Mouse (Mus musculus) splenic B cell, adult 2 months (primary cell): ENCODE measurements at regions not wholly inside any gene's neighbourhood (a gene's known extent, or its start where the extent isn't known, plus 50 kb on each side); places are given as distances from the start of the nearest gene placed in this dataset.
A peak's percentile ranks its signal among the peaks of the same experiment; 100 is the strongest.

ENCODE experiments used
- DNase-seq: peaks from one replicate; pipeline ENCODE4 v3.0.0-alpha.2; 2011; ENCODE audit warnings: low read depth, low spot score
- H3K27me3 ChIP-seq: 2 replicates; pipeline ENCODE4 v1.6.1; 2012; ENCODE audit warnings: mild to moderate bottlenecking, low read length, moderate library complexity, mixed read lengths; ENCODE audit not compliant: control insufficient read depth, poor library complexity, insufficient read depth, severe bottlenecking
- H3K36me3 ChIP-seq: 2 replicates; pipeline ENCODE4 v1.6.1; 2012; ENCODE audit warnings: mild to moderate bottlenecking, low read length, moderate library complexity, mixed read lengths; ENCODE audit not compliant: control insufficient read depth, poor library complexity, insufficient read depth, severe bottlenecking

DNA sequence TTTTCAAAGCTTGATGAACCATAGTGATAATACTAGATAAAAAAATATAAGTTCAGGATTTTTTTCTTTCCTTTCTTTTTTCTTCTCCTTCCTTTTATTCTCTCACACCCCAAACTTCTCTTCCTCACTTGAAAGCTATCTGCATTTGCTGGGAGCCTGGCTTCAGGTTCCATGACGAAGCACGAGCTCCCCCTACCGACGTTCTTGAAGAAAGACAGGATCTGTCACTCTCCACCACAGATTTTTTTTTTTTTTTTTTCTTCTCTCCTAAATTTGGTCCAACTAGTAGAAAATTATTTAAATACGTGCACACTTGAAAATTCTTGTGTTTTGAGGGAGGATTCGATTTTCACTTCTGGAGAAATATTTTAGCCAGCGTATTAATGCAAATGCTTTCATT, 1377.8 kb upstream of the Gm7489 start:
- H3K27me3 ChIP-seq: no peaks in the 10 kb centered on the region
- peak; percentile 66 for DNase-seq
- no peaks in the 10 kb centered on the region for H3K36me3 ChIP-seq

DNA sequence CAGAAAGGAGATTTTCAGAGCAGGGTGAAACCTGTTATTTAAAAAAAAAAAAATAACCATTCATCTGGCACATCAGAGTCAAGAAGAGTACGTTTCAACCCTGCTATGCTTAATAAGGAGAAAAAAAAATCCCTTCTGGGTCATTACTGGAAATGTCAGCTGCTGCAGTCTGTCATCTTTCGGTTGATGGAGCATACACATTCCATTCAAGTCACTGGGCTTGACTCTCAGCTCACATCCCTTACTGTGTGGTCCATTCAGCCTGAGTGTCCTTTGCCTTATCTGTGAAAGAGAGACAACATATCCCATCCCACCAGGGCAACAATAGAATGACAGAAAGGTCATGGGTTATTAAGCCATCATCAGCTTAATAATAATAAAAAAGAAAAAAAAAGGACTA, 1376.1 kb upstream of the Gm7489 start:
- H3K36me3 ChIP-seq: no peaks in the 10 kb centered on the region
- no peak for DNase-seq
- H3K27me3 ChIP-seq: no peaks in the 10 kb centered on the region

DNA sequence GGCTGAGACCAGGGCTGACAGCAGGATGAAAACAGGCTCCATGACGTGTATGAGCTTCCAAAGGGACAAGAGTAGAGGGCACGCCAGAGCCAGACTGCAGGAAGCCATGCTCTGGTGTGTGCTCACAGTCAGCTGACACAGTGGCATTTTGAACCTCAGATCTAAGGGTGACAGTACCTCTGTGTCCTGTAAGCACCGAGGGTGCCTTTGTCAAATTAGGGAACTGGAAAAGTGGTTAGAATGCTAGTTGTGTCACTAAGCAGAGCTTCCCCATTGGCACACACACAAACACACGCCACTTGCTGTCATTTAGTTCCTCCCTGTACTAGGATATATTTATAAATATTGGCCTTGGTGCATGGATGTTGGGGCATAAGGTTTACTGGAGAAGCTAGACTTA, 1374.6 kb upstream of the Gm7489 start:
- peak; percentile 8 for DNase-seq
- no peaks in the 10 kb centered on the region for H3K27me3 ChIP-seq
- no peaks in the 10 kb centered on the region for H3K36me3 ChIP-seq

DNA sequence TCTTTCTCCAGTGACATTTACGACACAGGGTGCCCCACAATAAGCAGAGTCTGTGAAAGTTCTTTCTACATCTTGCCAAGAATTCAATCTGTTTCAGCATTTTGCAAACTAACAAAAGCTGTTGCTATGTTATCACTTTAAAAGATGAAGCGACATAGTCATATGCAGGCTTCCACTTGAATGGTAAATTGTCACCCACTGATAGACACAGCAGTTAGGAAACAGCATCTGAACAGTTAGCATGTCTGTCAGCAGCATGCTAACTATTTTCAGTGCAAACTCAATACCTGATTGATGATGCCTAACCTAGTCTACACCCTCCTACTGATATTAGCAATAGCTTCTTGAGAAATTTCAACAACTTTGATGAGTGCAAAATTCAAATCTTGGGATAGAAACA, 1348.1 kb upstream of the Gm7489 start:
- no peak for DNase-seq
- no peaks in the 10 kb centered on the region for H3K27me3 ChIP-seq
- H3K36me3 ChIP-seq: no peaks in the 10 kb centered on the region

DNA sequence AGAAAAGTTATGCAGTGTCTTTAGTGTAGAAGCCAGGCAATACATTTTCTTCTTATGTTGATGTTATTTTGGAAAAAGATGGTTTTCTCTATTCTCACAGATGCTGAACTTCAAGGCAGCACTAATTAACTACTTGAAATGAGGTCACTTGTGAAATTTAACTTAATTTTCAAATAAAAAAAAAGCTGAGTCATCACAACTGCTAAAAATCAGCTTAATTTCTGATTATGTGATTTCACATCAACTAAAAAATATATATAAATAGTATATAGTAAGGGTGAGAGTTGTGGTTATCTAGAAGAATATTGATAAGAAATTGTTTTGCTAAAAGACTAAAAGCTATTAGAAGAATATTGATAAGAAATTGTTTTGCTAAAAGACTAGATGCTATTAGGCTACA, 1326.0 kb upstream of the Gm7489 start:
- no peaks in the 10 kb centered on the region for H3K36me3 ChIP-seq
- DNase-seq: no peak
- no peaks in the 10 kb centered on the region for H3K27me3 ChIP-seq

DNA sequence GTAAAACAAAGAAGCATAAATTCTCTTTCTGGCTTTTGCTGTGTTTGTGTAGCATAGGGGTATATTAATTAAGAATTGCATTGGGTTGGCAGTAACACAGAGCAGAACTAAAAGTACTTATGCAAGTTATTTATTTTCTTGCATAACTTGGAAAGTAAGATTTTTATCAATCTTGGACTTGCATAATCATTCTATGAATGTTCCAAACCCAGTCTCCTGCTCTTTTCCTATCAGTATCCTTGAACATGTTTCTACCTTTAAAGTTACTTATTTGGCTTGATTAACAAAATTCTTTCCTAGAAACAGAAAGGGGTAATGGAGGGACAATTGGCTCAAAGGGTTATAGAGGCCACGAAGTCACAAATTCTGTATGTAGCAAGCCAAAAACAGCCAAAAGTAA, 1320.6 kb upstream of the Gm7489 start:
- DNase-seq: no peak

DNA sequence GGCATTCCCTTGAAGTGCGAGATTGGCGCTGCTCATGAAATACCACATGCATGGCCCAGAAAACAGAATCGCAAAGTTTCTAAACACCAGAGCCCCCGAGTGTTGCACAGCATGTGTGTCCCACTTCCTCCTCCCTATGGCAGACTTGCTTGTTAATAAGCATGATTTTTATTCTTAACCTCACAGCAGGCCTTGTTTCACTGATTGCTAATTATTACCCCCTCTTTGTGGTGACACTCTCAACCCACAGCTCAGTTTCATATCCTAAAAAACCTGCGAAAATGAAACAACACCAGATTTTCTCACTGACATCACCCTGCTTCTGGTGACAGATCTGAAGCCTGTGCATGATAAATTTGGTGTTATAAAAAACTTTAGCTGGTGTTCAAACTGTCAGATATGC, 1319.3 kb upstream of the Gm7489 start:
- H3K36me3 ChIP-seq: no peaks in the 10 kb centered on the region
- no peaks in the 10 kb centered on the region for H3K27me3 ChIP-seq
- peak; percentile 63 for DNase-seq

More for the DNA sequence above, 1320.6 kb upstream of the Gm7489 start:
- no peaks in the 10 kb centered on the region for H3K27me3 ChIP-seq
- no peaks in the 10 kb centered on the region for H3K36me3 ChIP-seq

DNA sequence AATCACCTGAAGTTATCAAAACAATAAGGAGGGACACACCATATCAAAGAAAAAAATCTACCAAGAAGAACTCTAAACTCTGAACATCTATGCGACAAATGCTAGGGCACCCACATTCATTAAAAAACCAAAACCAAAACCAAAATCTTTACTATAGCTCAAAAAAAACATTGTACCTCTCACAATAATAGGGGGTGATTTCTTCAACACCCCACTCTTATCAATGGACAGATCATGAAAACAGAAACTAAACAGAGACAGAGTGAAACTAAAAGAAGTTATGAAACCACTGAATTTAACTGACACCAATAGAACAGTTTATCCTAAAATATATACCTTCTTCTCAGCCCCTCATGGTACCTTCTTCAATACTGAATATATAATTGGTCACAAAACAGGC, 1314.5 kb upstream of the Gm7489 start:
- DNase-seq: no peak
- no peaks in the 10 kb centered on the region for H3K27me3 ChIP-seq
- no peaks in the 10 kb centered on the region for H3K36me3 ChIP-seq

DNA sequence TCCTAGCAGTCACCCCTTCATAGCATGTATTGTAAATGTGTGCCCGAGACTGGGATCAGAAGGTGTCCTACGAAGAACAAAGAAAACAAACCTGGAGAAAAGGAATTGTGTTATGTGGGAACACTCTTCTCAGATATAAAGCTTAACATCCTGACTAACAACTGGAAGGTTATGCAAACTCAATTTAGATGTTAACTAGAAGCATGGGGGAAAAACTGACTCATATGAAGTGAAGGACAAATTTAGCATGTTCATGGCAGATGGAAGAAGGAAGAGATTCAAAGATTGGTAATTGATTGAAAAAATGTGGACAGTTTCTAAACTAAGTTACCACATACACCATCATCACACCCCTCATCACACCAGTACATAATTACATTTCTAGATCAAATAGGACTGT, 1307.1 kb upstream of the Gm7489 start:
- no peak for DNase-seq

DNA sequence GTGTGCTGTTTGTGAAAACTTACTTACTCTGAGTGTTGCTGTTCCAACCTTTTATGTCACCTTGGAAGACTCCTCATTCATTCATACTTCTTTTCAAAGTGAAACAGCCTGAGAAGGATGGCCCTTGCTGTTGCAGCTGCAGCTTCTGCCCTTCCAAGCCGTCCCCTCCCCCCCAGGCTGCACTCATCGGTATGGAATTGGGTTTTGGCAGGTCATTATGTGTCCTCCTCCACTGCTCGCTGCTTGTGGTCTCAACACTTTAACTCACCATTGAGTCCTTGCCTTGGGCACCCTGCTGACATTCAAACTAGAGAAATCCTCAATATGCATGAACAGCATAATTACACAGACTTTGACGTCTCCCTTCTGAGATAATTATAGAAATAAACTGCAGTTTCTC, 1295.3 kb upstream of the Gm7489 start:
- no peak for DNase-seq

More for the DNA sequence above, 1307.1 kb upstream of the Gm7489 start:
- no peaks in the 10 kb centered on the region for H3K36me3 ChIP-seq
- no peaks in the 10 kb centered on the region for H3K27me3 ChIP-seq

DNA sequence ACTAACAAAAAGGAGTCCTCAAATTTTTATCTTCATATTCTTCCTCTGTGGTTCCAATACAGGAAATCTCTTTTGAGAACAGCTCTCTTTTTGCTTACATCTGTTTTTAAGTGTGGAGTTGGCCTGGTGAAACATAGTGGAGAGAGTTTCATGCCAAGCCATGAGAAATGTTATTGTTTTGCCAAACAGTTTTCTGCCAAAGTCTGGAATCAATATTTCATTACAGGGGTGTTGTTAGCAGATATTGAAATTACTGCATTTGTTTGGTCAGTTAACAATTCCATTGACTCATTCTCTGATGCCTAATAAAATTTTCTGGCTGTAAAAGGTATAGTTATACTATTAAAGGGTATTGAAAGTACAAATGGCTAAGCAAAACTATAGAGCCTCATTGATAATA, 1285.2 kb upstream of the Gm7489 start:
- DNase-seq: no peak

More for the DNA sequence above, 1295.3 kb upstream of the Gm7489 start:
- Histone ChIP-seq H3K27me3 (no peaks in the 10 kb centered on the region), H3K36me3 (no peaks in the 10 kb centered on the region)

DNA sequence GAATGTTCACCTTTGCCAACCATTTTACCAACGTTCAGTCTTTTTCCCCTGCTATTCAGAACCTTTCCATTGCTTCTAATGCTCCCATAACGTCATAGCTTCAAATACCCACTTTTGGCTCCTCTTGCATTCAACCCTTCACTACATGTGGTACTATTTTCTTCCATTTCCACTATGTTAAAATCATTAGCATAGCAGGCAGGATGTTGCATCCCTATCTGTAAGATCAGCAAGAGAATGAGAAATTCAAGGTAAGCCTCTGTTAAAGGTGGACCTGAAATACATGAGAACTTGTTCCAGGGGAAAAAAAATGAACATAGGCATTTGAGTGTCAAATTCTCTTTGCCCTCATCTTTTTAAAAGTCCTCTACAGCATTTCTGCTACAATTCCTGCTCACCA, 1284.7 kb upstream of the Gm7489 start:
- no peak for DNase-seq
- no peaks in the 10 kb centered on the region for H3K27me3 ChIP-seq
- no peaks in the 10 kb centered on the region for H3K36me3 ChIP-seq

More for the DNA sequence above, 1285.2 kb upstream of the Gm7489 start:
- H3K27me3 ChIP-seq: no peaks in the 10 kb centered on the region
- H3K36me3 ChIP-seq: no peaks in the 10 kb centered on the region

DNA sequence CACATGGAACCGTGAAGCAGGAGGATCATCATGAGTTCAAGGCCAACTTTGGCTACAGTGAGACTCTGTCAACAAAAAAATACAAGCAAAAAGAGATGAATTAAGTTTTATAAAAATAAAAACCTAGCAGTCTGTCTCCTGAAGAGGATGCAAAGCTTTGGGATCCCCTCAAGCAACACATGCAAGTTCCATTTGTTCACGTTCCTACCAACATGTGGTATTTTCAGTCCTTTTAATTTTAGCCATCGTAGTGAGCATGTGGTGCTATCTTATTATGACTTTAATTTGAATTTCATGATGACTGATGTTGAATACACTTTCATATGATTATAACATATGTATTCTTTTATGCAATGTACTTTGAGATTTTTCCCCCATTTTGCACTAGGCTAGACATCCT, 1244.9 kb upstream of the Gm7489 start:
- Histone ChIP-seq H3K36me3 (no peaks in the 10 kb centered on the region), H3K27me3 (no peaks in the 10 kb centered on the region)
- DNase-seq: no peak

DNA sequence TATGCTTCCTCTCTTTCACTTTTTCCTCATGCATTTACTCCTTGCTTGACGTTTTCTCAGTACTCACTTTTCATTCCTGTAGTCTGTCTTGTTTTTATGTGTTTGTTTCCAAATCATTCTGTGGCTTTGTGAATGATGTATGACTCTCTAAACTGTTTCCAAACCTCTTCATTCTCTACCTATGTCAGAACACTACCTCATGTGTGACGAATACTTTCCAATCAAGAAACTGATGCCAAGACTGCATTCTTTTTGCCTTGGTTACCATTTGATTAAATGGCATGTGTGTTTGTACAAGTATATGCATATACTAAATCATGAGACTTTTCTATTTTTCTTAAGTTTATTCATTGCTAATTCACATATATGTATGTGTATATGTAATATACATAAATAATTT, 1238.7 kb upstream of the Gm7489 start:
- Histone ChIP-seq H3K27me3 (no peaks in the 10 kb centered on the region), H3K36me3 (no peaks in the 10 kb centered on the region)
- no peak for DNase-seq

DNA sequence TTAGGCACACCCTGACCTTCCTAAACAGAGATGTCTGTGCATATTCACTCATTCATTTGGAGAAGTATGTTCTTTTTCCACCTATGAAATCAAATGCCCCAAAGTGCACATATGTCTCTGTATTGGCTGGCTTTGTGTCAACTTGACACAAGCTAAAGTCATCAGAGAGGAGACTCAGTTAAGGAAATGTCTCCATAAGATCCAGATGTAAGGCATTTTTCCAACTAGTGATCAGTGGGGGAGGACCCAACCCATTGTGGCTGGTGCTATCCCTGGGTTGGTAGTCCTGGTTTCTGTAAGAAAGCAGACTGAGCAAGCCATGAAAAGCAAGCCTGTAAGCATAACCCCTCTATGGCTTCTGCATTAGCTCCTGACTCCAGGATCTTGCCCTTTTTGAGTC, 1226.8 kb upstream of the Gm7489 start:
- DNase-seq: no peak
- H3K27me3 ChIP-seq: no peaks in the 10 kb centered on the region
- no peaks in the 10 kb centered on the region for H3K36me3 ChIP-seq
